Mouse (Mus musculus): Measurements from ENCODE around the gene Dtx2.

Dtx2 gene

GRCm38 (mm10) chr5:135994725-135995687 is at the start of gene Dtx2:
Gene Dtx2, plus strand, starts transcription at chr5:135994800.
- DNase-seq (ENCODE audit: extremely low read depth, low read depth, low spot score), result no peak

DNA sequence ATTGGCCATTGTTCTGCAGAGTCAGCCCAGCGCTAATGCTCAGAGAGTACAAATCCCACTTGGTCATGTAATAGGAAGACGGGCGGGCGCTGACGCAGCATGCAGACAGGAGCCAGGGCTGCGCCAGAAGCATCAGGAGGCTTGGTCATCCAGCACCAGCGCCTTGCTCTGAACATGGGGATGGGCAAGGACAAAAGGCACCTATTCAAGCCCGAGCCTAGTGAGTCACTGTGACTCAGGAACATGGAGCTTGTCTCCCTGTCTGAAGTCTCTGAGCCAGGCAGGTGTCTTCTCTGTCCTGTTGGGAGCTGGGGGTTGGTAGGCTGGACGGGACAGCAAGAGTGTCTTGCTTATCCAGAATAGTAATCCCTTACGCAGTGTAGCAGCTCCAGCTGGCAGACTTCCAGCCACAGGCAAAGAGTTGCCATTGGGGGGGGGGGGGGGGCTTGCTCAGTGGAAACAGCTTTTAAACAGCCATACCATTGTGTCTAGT is 48.6 kb upstream of the Dtx2 start:
- DNase-seq (ENCODE audit: extremely low read depth, low read depth, low spot score), result no peak

- no peak for DNase-seq (ENCODE audit: extremely low read depth, low read depth, low spot score)
These were observed 48.0 kb upstream of the Dtx2 start for GRCm38 (mm10) chr5:135946621-135947020.

GRCm38 (mm10) chr5:135950710-135951412 is 43.7 kb upstream of the Dtx2 start:
- no peak for DNase-seq (ENCODE audit: extremely low read depth, low read depth, low spot score)

GRCm38 (mm10) chr5:135951660-135952059 is 42.9 kb upstream of the Dtx2 start:
- DNase-seq (ENCODE audit: extremely low read depth, low read depth, low spot score), result no peak

DNA sequence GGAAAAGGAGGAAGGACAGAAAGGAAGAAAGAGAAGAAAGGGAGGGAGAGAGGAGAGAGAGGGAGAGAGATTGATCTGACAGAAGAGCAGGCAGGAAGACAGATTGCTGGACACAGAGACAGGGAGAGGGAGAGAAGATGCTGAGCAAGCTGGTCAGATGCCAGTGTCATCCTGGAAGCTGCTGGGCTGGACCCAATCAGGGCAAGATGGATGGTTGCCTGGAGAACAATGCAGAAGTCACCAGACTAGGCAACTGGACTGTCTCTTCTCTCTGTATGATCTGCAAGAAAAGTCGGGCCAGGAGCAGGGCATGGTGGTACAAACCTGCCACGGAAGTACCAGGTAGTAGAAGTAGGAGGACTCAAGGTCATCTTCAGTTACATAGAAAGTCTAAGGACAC is 41.8 kb upstream of the Dtx2 start:
- DNase-seq (ENCODE audit: extremely low read depth, low read depth, low spot score), result no peak

DNA sequence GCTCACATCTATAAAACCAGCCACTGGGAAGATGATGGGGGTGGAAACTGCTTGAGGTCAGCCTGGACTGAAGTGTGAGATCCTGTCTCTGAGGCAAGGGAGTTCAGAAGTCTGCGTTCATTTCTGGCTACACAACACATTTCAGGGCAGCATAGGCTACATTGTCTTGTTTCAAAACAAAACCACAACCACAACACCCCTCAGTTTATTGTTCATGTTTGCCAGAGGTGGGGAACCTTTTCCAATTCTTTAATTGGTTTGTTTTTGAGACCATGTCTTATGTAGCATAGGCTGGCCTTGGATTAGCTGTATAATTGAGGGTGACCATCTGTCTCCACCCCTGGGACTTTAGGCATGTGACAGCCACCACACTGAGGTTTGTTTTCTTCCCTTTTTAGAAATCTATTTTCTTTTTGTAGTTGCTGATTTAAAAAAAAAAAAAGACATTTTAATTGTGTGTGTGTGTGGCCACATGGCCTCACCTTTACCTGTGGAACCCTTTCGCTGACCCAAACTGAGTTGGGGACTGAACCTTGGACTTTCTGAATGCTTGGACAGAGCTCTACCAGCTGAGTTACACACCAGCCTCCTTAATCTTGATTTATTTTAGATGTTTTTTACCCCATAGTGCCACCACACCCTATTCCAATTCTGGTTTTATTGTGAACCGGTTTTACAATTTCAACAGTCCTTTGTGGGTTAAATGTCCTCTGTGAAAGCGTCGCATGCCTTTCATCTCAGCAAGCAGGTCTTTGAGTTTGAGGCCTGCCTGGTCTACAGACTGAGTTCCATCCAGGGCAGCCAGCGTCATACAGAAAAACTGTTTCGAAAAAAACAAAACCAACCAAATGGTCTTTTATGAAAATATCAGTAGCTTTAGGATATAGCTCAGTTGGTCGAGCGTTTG is 38.0 kb upstream of the Dtx2 start:
- DNase-seq (ENCODE audit: extremely low read depth, low read depth, low spot score), result no peak

GRCm38 (mm10) chr5:135957207-135957974 is 37.2 kb upstream of the Dtx2 start:
- DNase-seq (ENCODE audit: extremely low read depth, low read depth, low spot score), result peak; percentile 86

DNA sequence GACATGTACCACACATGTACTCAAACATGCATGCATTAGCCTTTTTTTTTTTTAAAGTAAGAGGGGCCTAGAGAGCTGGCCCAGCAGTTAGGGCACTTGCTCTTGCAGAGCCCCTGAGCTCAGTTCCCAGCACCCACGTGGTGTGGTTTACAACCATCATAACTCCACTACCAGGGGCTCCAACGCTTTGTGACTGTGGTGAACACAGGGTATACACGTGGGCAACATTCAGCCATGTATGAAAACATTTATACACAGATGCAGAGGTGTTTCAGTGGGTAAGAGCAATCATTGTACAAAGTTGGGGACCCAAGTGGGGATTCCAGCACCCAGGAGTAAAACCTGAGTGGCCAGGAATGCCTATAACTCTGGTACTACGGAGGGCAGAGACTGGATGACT is 36.2 kb upstream of the Dtx2 start:
- DNase-seq (ENCODE audit: extremely low read depth, low read depth, low spot score), result no peak

DNA sequence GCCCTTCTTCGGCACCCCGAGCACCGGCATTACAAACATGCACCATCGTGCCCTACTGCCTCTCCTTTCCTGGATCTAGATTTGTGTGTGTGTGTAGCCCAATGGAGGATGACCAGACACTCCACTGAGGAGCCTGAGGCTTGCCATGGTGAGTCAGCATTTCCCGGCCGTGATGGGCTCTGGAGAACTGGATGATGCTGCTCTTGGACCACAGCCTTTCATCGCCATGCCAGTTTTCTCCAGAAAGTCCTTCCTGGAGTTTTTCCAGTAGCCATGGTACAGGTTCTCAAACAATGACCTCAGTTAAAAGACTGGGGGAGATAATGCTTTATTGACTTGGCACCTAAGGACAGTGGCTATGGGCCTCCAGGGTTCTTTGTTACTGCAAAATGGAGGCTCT is 34.7 kb upstream of the Dtx2 start:
- DNase-seq (ENCODE audit: extremely low read depth, low read depth, low spot score), result no peak

- no peak for DNase-seq (ENCODE audit: extremely low read depth, low read depth, low spot score)
These were observed 33.5 kb upstream of the Dtx2 start for GRCm38 (mm10) chr5:135960909-135961635.

- DNase-seq (ENCODE audit: extremely low read depth, low read depth, low spot score), result no peak
These were observed 32.5 kb upstream of the Dtx2 start for GRCm38 (mm10) chr5:135962125-135962491.

- peak; percentile 87 for DNase-seq (ENCODE audit: extremely low read depth, low read depth, low spot score)
These were observed 31.9 kb upstream of the Dtx2 start for GRCm38 (mm10) chr5:135962492-135963279.

- no peak for DNase-seq (ENCODE audit: extremely low read depth, low read depth, low spot score)
These were observed 31.3 kb upstream of the Dtx2 start for GRCm38 (mm10) chr5:135963280-135963627.

DNA sequence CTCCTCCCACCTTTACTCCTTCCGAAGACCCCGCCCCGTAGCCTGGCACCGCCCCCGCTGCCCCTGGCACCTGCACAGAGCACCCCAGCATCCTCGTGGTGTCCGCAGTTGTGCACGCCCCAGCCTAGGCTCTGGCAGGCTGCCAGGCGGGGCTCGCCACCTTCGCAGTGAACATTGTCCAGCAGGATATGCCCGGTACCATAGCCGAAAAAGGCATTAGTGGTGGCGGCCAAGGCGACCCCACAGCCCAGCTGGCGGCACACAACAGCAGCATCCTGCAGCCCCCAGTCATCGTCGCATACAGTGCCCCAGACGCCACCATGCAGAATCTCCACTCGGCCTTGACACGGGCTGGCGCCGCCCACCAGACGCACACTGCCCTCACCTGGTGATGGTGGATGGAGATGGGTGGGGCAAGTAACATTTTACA is 29.1 kb upstream of the Dtx2 start:
- no peak for DNase-seq (ENCODE audit: extremely low read depth, low read depth, low spot score)

DNA sequence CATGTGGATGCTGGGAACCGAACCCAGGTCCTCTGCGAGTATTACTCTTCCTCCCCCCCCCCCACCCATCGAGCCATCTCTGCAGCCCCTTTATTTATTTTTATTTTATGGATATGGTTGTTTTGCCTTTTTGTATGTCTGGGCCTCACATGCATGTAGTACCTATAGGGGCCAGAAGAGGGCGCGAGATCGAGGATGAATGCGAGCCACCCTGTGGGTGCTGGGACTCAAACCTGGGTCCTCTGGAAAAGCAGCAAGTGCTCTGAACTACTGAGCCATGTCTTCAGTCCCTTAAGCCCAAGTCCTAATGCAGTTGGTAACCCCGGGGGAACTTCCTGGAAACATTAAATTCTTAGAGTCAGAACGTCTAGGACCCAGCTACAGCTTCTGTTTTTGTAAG is 27.7 kb upstream of the Dtx2 start:
- DNase-seq (ENCODE audit: extremely low read depth, low read depth, low spot score), result no peak

DNA sequence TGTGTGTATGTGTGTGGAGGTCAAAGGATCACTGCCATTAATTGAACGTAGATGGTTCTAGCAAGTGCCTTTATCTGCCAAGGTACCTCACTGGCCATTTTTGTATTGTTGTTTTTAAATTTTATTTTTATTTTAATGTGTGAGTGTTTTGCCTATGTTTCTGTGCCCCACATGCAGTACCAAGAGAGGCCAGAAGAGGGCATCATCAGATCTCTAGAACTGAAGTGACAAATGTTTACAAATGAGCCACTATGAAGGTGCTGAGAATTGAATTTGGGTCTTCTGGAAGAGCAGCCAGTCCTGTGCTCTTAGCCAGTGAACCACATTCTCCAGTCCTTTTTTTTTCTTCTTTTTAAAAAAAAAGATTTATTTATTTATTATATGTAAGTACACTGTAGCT is 25.8 kb upstream of the Dtx2 start:
- DNase-seq (ENCODE audit: extremely low read depth, low read depth, low spot score), result no peak

DNA sequence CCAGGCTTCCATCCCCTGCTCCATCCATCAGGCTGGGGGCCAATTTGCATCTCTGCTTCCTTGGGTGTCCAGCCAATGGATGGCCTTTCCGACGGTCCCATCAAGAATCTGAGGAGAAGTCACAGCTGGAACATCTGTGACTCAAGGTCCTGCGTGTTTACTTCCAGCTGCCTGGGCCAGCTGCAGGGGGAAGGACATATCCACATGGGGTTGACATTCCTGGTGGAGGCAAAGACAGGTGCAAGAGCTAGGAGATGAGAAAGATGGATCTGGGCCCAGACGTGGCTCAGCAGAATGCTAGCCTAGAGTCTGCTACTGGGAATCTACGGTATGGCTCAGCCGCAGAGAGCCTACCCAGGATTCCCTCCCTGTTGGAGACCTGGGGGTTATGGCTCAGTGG is 24.4 kb upstream of the Dtx2 start:
- no peak for DNase-seq (ENCODE audit: extremely low read depth, low read depth, low spot score)

- DNase-seq (ENCODE audit: extremely low read depth, low read depth, low spot score), result no peak
These were observed 22.7 kb upstream of the Dtx2 start for GRCm38 (mm10) chr5:135971876-135972275.
